Mouse (Mus musculus): ENCODE results near the gene Cacna1c. TPM values are rescaled to one million over a fixed set of nuclear protein-coding genes. Genes with fewer than 3 reads are reported as not detected.
A peak's percentile ranks its signal among the peaks of the same experiment; 100 is the strongest.

The Cacna1c gene
- total and polyA plus RNA-seq, 2 experiments from 2014 or later = 4.2 to 43.3 TPM

DNA sequence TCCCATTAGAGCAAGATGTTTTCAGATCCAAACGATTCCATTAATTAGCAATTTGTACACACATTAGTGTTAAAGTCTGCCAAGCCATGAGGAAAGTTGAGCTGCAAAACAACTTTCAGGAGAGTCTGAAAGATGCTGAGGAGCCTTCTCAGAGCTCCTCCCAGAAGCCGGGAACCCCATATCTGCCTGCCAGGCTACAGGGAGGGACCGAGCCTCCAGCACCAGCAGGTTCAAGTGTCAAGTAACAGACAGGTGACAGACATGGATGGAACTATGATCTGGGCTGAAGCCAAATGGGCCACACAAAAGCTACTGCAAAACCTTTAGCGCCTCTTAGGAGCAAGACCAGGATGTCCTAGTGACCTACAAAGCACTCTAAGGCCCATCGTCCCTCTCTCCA, 437.2 kb downstream of the Cacna1c start:
- no peak overlapping the region for H3K4me3 ChIP-seq (ENCODE audit: low read depth, low read length)
- H3K27ac ChIP-seq (ENCODE audit: low read depth, low read length) = no peak overlapping the region
- WGBS = 64% methylated on average over 5 of the region's 5 CpGs
- ATAC-seq = peak; percentile 12; the same call in 1 of the 2 replicates
- H3K9me3 ChIP-seq (ENCODE audit: low read length) = no peaks in the 10 kb centered on the region
- no peaks in the 10 kb centered on the region for H3K4me1 ChIP-seq (ENCODE audit: insufficient read depth)
- H3K27me3 ChIP-seq (ENCODE audit: insufficient read depth, low read length) = no peaks in the 10 kb centered on the region
- H3K9ac ChIP-seq = no peak overlapping the region
- no peak for TF ChIP-seq CTCF (IDR thresholded peaks at IDR 0.05; ENCODE audit: low read depth)
- no peak for DNase-seq
- no peak overlapping the region for H3K4me2 ChIP-seq (ENCODE audit: low read depth)
- H3K36me3 ChIP-seq (ENCODE audit: insufficient read depth) = no peaks in the 10 kb centered on the region; the same call in 1 of the 2 replicates

DNA sequence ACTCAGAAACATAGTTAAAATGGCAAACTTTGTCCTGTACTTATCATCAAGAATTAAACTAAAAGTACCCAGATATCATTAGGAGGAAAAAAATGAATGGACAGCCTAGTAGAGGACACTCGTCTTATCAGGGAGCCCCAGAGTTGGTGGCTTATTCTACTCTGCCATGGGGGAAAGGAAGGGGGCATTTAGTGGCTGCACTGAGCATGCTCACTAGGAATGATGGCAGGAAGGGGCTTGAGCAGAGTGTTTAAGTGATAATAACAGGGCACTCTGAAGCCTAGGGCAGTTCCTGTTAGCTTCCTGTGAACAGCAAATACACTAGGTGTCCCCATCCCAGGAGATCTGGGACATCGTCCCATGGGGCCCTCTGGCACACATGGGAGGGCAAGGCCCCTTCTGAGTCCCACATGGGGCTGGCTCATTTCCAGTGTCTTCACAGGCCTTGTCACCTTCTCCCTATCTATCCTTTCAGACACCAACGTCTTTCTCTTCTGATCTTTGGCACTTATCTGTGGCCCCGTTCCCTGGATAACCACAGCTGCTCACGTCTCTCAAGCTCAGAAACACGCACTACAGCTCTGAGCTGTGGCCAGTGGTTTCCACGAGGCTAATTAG, 437.8 kb downstream of the Cacna1c start:
- DNase-seq (no peak), ATAC-seq (no peak)
- Histone ChIP-seq H3K36me3 (ENCODE audit: insufficient read depth) (no peaks in the 10 kb centered on the region; the same call in 1 of the 2 replicates), H3K4me2 (ENCODE audit: low read depth) (no peak overlapping the region), H3K27ac (ENCODE audit: low read depth, low read length) (no peak overlapping the region), H3K4me1 (ENCODE audit: insufficient read depth) (no peaks in the 10 kb centered on the region), H3K9me3 (ENCODE audit: low read length) (no peaks in the 10 kb centered on the region), H3K4me3 (ENCODE audit: low read depth, low read length) (no peak overlapping the region), H3K27me3 (ENCODE audit: insufficient read depth, low read length) (no peaks in the 10 kb centered on the region), H3K9ac (no peak overlapping the region)
- no peak for TF ChIP-seq CTCF (IDR thresholded peaks at IDR 0.05; ENCODE audit: low read depth)
- WGBS = 49% methylated on average over 7 of the region's 7 CpGs

DNA sequence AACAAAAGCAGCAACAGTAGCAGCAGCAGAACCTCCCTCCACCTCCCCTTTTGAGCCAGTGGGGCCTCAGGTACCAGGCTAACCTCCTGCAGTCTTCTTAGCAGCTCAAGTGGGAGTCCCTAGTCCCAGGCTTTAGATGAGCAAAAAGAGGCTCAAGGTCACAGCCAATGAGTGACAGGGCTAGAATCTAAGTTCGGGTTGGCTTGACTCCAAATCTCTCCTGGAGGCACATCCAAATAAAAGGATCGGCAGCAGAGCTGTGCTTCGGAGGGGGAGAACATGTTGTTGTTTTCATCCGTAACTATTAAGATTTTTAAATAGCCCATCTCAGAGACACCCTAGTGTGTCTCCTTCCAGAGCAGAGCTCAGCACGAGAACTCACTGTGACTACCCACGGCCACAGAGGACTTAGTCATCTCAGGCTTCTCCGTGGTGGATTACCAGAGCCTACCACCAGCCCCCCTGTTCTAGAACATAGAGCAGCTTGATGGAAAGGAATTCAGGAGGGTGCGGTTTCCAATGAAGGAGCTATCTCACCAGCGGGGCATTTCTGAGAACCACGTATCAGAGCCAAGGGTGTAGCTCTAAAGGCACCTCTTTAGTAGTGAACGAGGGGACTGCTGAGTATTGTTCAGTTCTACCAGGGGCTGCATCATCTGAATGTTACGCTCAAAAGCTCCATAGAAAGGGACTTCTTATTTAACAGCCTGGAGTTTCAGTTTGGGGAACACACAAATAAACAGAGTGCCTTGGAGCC, 438.5 kb downstream of the Cacna1c start:
- DNase-seq (no peak), ATAC-seq (no peak)
- Histone ChIP-seq H3K4me3 (ENCODE audit: low read depth, low read length) (no peak overlapping the region), H3K4me2 (ENCODE audit: low read depth) (no peak overlapping the region), H3K36me3 (ENCODE audit: insufficient read depth) (no peaks in the 10 kb centered on the region; the same call in 1 of the 2 replicates), H3K9ac (no peak overlapping the region), H3K4me1 (ENCODE audit: insufficient read depth) (no peaks in the 10 kb centered on the region), H3K27ac (ENCODE audit: low read depth, low read length) (no peak overlapping the region), H3K27me3 (ENCODE audit: insufficient read depth, low read length) (no peaks in the 10 kb centered on the region), H3K9me3 (ENCODE audit: low read length) (no peaks in the 10 kb centered on the region)
- WGBS = 69% methylated on average over 12 of the region's 12 CpGs
- no peak for TF ChIP-seq CTCF (IDR thresholded peaks at IDR 0.05; ENCODE audit: low read depth)

DNA sequence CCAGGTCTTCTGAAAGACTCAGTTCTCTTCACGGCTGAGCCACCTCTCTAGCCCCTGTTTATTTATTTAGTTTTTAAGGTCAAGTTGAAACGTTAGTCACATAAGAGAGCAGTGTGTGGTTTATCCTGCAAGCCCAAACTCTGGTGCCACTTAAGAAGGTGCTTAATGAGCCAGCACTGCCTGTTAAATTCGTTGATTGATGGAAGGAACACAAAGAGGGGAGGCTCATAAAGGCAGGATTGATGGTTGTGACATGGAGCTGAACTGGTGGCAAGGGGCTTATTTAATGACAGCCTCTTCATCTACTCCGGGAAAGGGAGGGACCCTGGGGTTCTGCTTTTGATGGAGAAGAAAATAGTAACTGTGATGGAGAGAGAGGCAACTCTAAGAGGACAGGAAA, 439.7 kb downstream of the Cacna1c start:
- 8% methylated on average over 4 of the region's 4 CpGs for WGBS

DNA sequence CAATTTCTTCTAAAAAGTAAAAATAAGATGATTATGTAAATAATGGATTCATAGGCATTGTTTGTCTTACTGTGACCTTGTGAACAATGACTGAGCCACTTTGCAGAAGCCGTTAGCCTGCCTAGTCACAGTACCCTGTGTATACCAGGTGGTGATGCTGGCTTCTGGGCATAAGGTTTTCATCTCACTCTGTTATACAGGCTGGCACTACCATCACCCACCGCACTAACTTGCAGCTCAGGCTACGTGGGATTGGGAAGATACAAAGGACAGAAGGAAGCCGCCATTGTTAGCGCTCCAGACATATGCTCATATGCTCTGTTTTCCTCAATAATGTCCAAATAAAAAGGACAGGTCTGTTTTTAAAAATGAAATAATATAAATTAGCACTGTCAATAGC, 440.4 kb downstream of the Cacna1c start:
- WGBS = 64% methylated on average over 5 of the region's 5 CpGs
- no peak overlapping the region for H3K9ac ChIP-seq
- no peaks in the 10 kb centered on the region for H3K9me3 ChIP-seq (ENCODE audit: low read length)
- H3K27ac ChIP-seq (ENCODE audit: low read depth, low read length) = no peak overlapping the region
- DNase-seq (peak; percentile 26), ATAC-seq (peak; percentile 59)
- no peak overlapping the region for H3K4me3 ChIP-seq (ENCODE audit: low read depth, low read length)
- no peaks in the 10 kb centered on the region for H3K27me3 ChIP-seq (ENCODE audit: insufficient read depth, low read length)
- no peaks in the 10 kb centered on the region for H3K4me1 ChIP-seq (ENCODE audit: insufficient read depth)
- peaks cover 13% of the 10 kb centered on the region for H3K36me3 ChIP-seq (ENCODE audit: insufficient read depth)
- TF ChIP-seq CTCF (IDR thresholded peaks at IDR 0.05; ENCODE audit: low read depth) = no peak
- H3K4me2 ChIP-seq (ENCODE audit: low read depth) = no peak overlapping the region

More for the DNA sequence above, 439.7 kb downstream of the Cacna1c start:
- H3K9me3 ChIP-seq (ENCODE audit: low read length) = no peaks in the 10 kb centered on the region
- peaks cover 6% of the 10 kb centered on the region for H3K36me3 ChIP-seq (ENCODE audit: insufficient read depth)
- H3K9ac ChIP-seq = no peak overlapping the region
- H3K27me3 ChIP-seq (ENCODE audit: insufficient read depth, low read length) = no peaks in the 10 kb centered on the region
- no peaks in the 10 kb centered on the region for H3K4me1 ChIP-seq (ENCODE audit: insufficient read depth)
- TF ChIP-seq CTCF (IDR thresholded peaks at IDR 0.05; ENCODE audit: low read depth) = no peak
- DNase-seq (no peak), ATAC-seq (peak; percentile 47; the same call in 1 of the 2 replicates)
- H3K4me2 ChIP-seq (ENCODE audit: low read depth) = no peak overlapping the region
- H3K27ac ChIP-seq (ENCODE audit: low read depth, low read length) = peak overlapping the region; percentile 29; the same call in 1 of the 2 replicates
- H3K4me3 ChIP-seq (ENCODE audit: low read depth, low read length) = no peak overlapping the region

DNA sequence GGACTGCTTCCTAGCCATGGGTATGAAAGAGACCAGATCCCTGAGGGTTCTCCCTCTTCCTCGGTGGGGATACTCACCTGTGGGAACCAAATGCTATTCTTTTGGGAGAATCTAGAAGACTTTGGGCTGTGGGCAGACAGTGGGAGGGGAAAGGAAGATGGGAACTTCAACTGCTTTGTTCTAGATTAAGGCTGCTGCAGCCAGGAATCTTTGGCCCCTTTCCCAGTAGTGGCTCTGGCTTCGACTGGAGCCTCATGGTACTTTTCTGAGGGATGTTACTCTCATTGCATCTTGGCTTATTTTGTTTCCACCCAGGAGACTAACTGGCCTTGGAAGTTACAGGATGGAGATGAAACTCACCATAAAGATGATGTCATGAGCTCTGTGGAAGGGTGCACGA, 441.8 kb downstream of the Cacna1c start:
- 64% methylated on average over 3 of the region's 3 CpGs for WGBS
- Histone ChIP-seq H3K36me3 (ENCODE audit: insufficient read depth) (peaks cover 19% of the 10 kb centered on the region), H3K4me3 (ENCODE audit: low read depth, low read length) (no peak overlapping the region), H3K27me3 (ENCODE audit: insufficient read depth, low read length) (no peaks in the 10 kb centered on the region), H3K4me2 (ENCODE audit: low read depth) (no peak overlapping the region), H3K27ac (ENCODE audit: low read depth, low read length) (peak overlapping the region; percentile 47; the same call in 1 of the 2 replicates), H3K9ac (no peak overlapping the region), H3K9me3 (ENCODE audit: low read length) (no peaks in the 10 kb centered on the region), H3K4me1 (ENCODE audit: insufficient read depth) (no peaks in the 10 kb centered on the region)
- DNase-seq (peak; percentile 34), ATAC-seq (no peak)
- TF ChIP-seq CTCF (IDR thresholded peaks at IDR 0.05; ENCODE audit: low read depth) = no peak

DNA sequence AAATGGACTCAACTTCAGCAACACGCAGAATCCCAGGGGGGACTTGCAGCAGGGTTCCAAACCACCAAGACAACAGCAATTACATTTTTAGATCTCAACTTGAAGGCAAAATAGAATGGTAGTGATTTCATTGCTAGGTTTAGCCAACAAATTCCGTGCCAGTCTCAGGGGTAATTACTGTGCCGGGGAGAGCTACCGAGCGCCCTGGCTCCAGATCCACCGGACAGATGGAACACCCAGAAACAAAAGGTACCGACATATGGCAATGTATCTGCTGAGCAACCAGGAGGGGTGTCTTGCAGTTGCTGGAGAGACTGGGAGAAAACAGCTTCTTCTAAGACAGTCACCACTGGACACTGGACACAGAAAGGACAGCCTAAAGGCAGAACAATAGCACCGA, 442.4 kb downstream of the Cacna1c start:
- Histone ChIP-seq H3K9me3 (ENCODE audit: low read length) (no peaks in the 10 kb centered on the region), H3K27me3 (ENCODE audit: insufficient read depth, low read length) (no peaks in the 10 kb centered on the region), H3K4me3 (ENCODE audit: low read depth, low read length) (no peak overlapping the region), H3K4me2 (ENCODE audit: low read depth) (no peak overlapping the region), H3K9ac (no peak overlapping the region), H3K4me1 (ENCODE audit: insufficient read depth) (no peaks in the 10 kb centered on the region), H3K27ac (ENCODE audit: low read depth, low read length) (peak overlapping the region; percentile 47; the same call in 1 of the 2 replicates), H3K36me3 (ENCODE audit: insufficient read depth) (peaks cover 22% of the 10 kb centered on the region)
- WGBS = 47% methylated on average over 8 of the region's 8 CpGs
- ATAC-seq (peak; percentile 40; the same call in 1 of the 2 replicates), DNase-seq (peak; percentile 62)
- no peak for TF ChIP-seq CTCF (IDR thresholded peaks at IDR 0.05; ENCODE audit: low read depth)

Measured in forebrain, postnatal 0 days (tissue).